Mouse (Mus musculus): Measurements from ENCODE around the gene Yipf7. TPM values are rescaled to one million over a fixed set of nuclear protein-coding genes. Genes with fewer than 3 reads are reported as not detected.

Yipf7 gene
- polyA plus RNA-seq, 1 experiment from 2014 or later: not detected

DNA sequence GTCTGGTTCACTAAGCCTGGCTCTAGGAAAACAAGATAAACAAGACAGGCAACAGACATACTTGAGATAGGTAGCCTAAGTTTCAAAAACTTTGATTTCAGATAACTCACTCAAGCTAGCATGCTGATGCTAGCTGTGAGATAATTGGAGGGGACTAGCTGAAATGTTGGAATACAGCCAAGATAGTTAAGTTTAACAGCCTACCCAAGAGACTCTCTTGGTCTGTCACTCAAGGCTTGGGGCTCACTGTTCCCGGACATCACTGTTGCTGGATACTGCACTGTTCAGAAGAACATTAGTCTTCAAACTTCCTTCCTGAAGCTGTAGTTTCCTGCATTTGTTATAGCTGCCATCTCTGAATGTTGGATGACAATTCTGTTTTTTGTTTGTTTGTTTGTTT is 74.9 kb downstream of the Yipf7 start:
- 69% methylated on average over 1 of the region's 1 CpGs for WGBS
- ATAC-seq: no peak
- H3K4me1 ChIP-seq (replicated peaks): no peaks in the 10 kb centered on the region
- H3K27me3 ChIP-seq (replicated peaks): no peaks in the 10 kb centered on the region
- H3K4me2 ChIP-seq (replicated peaks): no peak overlapping the region
- no peak overlapping the region for H3K4me3 ChIP-seq (replicated peaks)
- H3K9me3 ChIP-seq: no peaks in the 10 kb centered on the region
- no peaks in the 10 kb centered on the region for H3K36me3 ChIP-seq
- H3K27ac ChIP-seq: no peak overlapping the region
- H3K9ac ChIP-seq: no peak overlapping the region

Other genes starting within 250 kb of the Yipf7 start
- 0.69 and 0.70 TPM in 2 replicates for gene Kctd8, start 201.0 kb downstream of the Yipf7 start, polyA plus RNA-seq (2015; fragmentation: Nextera tagmentation; extraction: Ambion mirVana)
- 41.9 and 45.3 TPM in 2 replicates for gene Guf1, start 14.3 kb upstream of the Yipf7 start, polyA plus RNA-seq (2015; fragmentation: Nextera tagmentation; extraction: Ambion mirVana)
- 30.7 and 38.5 TPM in 2 replicates for gene Gnpda2, start 49.7 kb upstream of the Yipf7 start, polyA plus RNA-seq (2015; fragmentation: Nextera tagmentation; extraction: Ambion mirVana)